Mouse (Mus musculus) testis, adult 2 months (tissue): ENCODE data around the gene Mmd2. TPM values are rescaled to one million over a fixed set of nuclear protein-coding genes. Genes with fewer than 3 reads are reported as not detected.

Experiments used
- H3K27ac ChIP-seq: fragments of 200-500 bp; 2 replicates; pipeline ENCODE4 v1.5.1; 2012; ENCODE audit warnings: low read depth, low read length; ENCODE audit not compliant: control insufficient read depth, insufficient read depth
- H3K27me3 ChIP-seq: fragments of 200-500 bp; 2 replicates; pipeline ENCODE4 v1.6.1; 2012; ENCODE audit warnings: mild to moderate bottlenecking, low read length, moderate library complexity; ENCODE audit not compliant: control insufficient read depth, insufficient read depth
- H3K36me3 ChIP-seq: fragments of 200-500 bp; 2 replicates; pipeline ENCODE4 v1.6.1; 2012; ENCODE audit warnings: mild to moderate bottlenecking, low read length; ENCODE audit not compliant: control insufficient read depth, insufficient read depth
- H3K4me1 ChIP-seq: fragments of 200-500 bp; 2 replicates; pipeline ENCODE4 v1.6.1; 2012; ENCODE audit warnings: low read length; ENCODE audit not compliant: control insufficient read depth, insufficient read depth
- H3K4me3 ChIP-seq: fragments of 200-500 bp; 2 replicates; pipeline ENCODE4 v1.5.1; 2012; ENCODE audit warnings: low read depth, mild to moderate bottlenecking, low read length, moderate library complexity, mixed read lengths; ENCODE audit not compliant: control insufficient read depth
- CTCF ChIP-seq: fragments of 200-500 bp; IDR thresholded peaks from 2 replicates; pipeline ENCODE4 v1.5.1; 2012; ENCODE audit warnings: low read depth, mild to moderate bottlenecking, inconsistent platforms, low read length, moderate library complexity; ENCODE audit not compliant: control insufficient read depth, insufficient read depth, insufficient replicate concordance
- POLR2A ChIP-seq: fragments of 200-500 bp; IDR thresholded peaks from 2 replicates; pipeline ENCODE4 v1.6.1; 2012; ENCODE audit warnings: low read depth, mild to moderate bottlenecking, inconsistent platforms, low read length, moderate library complexity; ENCODE audit not compliant: control insufficient read depth
- polyA plus RNA-seq: library from polyadenylated mRNA; depleted of rRNA; stranded (reverse); fragments of >200 nt; gene quantifications from 2 replicates; pipeline ENCODE4 v1.2.3, GENCODE M21; 2012

Gene Mmd2
- polyA plus RNA-seq, 1 experiment = 25.6 TPM

DNA sequence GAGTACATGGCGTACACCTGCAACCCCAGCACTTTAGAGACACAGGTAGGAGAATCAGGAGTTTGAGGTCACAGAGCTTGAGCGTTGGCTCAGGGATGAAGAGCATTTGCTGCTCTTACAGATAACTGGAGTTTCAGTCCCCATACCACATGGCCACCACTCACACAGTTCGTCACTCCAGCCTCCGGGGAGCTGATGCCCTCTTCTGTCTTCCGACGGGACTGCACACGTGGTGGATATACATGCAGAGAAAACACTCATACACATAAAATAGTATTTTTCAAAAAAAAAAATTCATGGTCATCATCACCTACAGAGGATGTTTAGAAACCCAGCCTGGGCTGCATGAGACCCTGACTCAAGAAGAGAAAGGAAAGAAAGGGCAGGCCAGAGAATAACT, 14.5 kb upstream of the Mmd2 start:
- no peak overlapping the region for H3K27ac ChIP-seq
- H3K4me3 ChIP-seq = no peak overlapping the region
- peaks cover 3% of the 10 kb centered on the region; the same call in 1 of the 2 replicates for H3K4me1 ChIP-seq
- TF ChIP-seq POLR2A (no peak), CTCF (0 out of 2 replicates have a peak, but pooled peaks have one; percentile 4)
- H3K36me3 ChIP-seq = no peaks in the 10 kb centered on the region
- H3K27me3 ChIP-seq = no peaks in the 10 kb centered on the region

DNA sequence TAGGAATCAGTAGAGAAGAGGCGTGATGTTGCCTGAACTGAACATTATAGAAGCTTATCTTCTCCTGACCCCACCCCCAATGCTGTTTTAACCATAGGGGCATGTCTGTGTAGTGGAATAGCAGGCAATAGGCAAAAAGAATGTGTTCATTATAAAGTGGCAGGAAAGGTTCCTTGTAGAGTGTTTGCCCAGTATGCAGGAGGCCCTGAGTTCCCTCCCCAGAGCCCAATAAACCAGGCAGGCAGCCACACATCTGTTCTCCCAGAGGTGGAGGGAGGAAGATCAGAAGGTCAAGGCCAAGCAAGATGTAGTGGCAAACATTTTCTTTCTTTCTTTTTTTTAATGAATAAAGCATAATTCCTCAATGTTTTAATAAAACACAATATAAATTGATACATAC, 13.5 kb upstream of the Mmd2 start:
- H3K27me3 ChIP-seq = no peaks in the 10 kb centered on the region
- H3K4me3 ChIP-seq = no peak overlapping the region
- H3K4me1 ChIP-seq = peaks cover 3% of the 10 kb centered on the region; the same call in 1 of the 2 replicates
- H3K27ac ChIP-seq = no peak overlapping the region
- TF ChIP-seq POLR2A = no peak
- no peak for TF ChIP-seq CTCF
- no peaks in the 10 kb centered on the region for H3K36me3 ChIP-seq

DNA sequence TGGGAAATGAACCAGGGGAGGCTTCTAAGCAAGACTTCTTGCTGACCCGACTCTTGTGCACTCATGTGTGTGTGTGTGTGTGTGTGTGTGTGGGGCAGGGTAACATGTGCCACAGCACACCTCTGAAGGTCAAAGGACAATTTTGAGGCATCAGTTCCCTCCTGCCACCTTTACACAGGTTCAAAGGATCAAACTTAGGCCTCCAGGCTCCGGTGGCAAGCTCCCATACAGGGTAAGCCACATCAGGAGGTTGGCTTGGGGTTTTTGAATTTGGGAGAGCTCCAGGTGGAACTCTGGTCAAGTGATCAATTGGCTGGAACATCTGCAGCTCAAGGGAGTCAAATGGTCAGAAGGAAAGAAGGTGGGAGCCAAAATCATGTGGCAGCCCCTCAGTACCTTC, 12.8 kb upstream of the Mmd2 start:
- TF ChIP-seq POLR2A (no peak), CTCF (no peak)
- peaks cover 3% of the 10 kb centered on the region; the same call in 1 of the 2 replicates for H3K4me1 ChIP-seq
- H3K36me3 ChIP-seq = no peaks in the 10 kb centered on the region
- H3K27me3 ChIP-seq = no peaks in the 10 kb centered on the region
- no peak overlapping the region for H3K4me3 ChIP-seq
- H3K27ac ChIP-seq = no peak overlapping the region

DNA sequence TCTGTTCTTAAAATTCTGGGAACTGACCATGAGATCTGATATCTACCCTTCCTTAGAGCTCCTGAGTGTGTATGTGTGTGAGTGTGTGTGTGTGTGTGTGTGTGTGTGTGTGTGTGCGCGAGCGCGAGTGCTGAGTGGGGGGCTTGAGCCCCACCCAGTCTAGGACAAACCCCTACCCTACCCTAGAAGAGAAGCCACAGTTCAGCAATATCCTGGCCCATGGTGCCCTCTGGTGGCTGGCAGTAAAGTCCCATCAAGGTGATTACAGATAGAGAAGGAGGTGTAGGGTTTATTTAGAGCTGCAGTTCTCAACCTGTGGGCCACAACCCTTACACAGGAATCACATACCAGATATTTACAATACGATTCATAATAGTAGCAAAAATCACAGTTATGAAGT, 11.3 kb upstream of the Mmd2 start:
- TF ChIP-seq CTCF = peak; percentile 20; the same call in 1 of the 2 replicates
- no peak for TF ChIP-seq POLR2A
- no peak overlapping the region for H3K27ac ChIP-seq
- no peaks in the 10 kb centered on the region for H3K27me3 ChIP-seq
- peaks cover 6% of the 10 kb centered on the region for H3K4me1 ChIP-seq
- H3K4me3 ChIP-seq = no peak overlapping the region
- no peaks in the 10 kb centered on the region for H3K36me3 ChIP-seq

DNA sequence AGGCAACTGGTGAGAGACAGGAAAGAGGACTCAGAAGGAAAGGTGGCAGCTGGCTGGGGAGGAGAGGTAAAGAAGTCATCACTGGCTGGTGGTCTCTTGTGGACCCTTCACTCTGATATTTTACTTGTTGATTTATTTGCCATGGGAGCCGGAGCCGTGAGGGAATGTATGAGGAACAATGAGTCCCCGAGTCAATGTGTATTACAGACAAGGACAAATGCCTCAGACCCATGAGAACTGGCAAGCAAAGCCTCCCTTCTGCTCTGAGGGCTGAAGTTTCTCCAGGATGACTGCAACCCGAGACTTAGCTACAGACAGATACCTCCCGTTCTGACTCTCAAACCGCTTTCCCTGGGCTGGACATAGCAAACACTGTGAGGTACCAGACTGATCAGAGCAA, 7.7 kb upstream of the Mmd2 start:
- no peak for TF ChIP-seq POLR2A
- no peak for TF ChIP-seq CTCF
- H3K27ac ChIP-seq = peak overlapping the region; percentile 59; the same call in 1 of the 2 replicates
- no peaks in the 10 kb centered on the region for H3K27me3 ChIP-seq
- H3K4me3 ChIP-seq = no peak overlapping the region
- H3K36me3 ChIP-seq = no peaks in the 10 kb centered on the region
- H3K4me1 ChIP-seq = peaks cover 18% of the 10 kb centered on the region

DNA sequence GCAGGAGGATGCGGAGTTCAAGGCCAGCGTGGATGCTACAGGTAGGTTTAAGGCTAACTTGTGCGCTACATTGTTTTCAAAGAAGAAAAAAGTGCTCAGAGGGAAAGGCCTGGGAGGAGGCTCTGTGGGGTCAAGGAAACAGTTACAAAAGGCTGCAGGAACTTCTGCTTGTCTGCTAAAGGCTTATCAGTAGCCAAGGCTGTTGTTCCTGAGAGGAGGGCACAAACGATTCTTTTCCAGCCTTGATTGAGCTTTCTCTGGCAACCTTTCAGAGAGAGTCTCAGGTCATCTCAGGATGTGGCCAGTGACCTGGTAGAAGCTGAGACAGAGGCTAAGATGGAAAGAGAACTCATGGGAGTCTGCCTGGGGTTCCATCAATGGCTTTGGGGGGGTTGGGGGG, 7.0 kb upstream of the Mmd2 start:
- no peak overlapping the region for H3K4me3 ChIP-seq
- peaks cover 18% of the 10 kb centered on the region for H3K4me1 ChIP-seq
- H3K27me3 ChIP-seq = no peaks in the 10 kb centered on the region
- H3K36me3 ChIP-seq = no peaks in the 10 kb centered on the region
- H3K27ac ChIP-seq = peak overlapping the region; percentile 73
- no peak for TF ChIP-seq CTCF
- no peak for TF ChIP-seq POLR2A

DNA sequence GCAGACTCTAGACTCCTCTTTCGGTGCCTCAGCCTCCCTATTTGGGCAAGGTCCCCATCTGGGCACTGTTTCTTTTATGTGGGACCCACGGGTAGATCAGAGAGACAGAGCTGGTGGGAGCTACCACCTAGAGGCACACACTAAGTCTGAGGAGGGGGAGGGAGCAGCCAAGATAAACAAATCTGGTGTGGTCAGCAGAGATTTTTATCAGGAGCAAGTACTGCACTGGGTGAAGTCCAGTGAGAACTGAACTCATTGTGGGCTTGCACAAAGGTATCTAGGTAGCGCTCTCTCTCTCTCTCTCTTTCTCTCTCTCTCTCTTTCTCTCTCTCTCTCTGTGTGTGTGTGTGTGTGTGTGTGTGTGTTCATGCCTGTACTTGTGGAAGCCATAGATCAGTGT, 5.9 kb upstream of the Mmd2 start:
- Histone ChIP-seq H3K27ac (no peak overlapping the region), H3K4me3 (no peak overlapping the region), H3K27me3 (no peaks in the 10 kb centered on the region), H3K4me1 (peaks cover 17% of the 10 kb centered on the region), H3K36me3 (no peaks in the 10 kb centered on the region)
- TF ChIP-seq POLR2A (no peak), CTCF (no peak)

DNA sequence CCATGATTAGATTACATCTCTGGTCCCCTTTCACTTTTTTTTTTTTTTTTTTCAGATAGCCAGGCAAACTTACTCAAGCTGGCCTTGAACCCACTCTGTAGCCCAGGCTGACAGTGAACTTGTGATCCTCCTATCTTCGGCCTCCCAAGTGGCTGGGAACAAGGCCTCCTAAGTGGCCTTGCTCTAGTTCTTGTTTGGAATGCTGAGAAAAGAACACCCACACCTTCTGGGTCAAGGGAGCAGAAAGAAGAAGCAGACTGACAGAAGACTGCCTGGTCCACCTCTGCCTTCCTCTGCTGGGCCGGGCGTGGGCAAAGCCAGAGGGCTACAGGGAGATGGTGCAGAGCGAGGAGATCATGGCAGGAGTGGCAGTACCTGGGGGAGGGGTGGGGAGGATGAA, 1.8 kb upstream of the Mmd2 start:
- peak overlapping the region; percentile 66 for H3K27ac ChIP-seq
- no peaks in the 10 kb centered on the region for H3K36me3 ChIP-seq
- no peak overlapping the region for H3K4me3 ChIP-seq
- H3K4me1 ChIP-seq = peaks cover 17% of the 10 kb centered on the region
- TF ChIP-seq CTCF (no peak), POLR2A (no peak)
- no peaks in the 10 kb centered on the region for H3K27me3 ChIP-seq
